Mouse (Mus musculus): ENCODE results near the gene Tbc1d8.

- no peak for TF ChIP-seq POLR2A (IDR thresholded peaks at IDR 0.05; ENCODE audit: borderline replicate concordance, extremely low read depth, low read depth, low read length)
- no peak for TF ChIP-seq CTCF (IDR thresholded peaks at IDR 0.05; ENCODE audit: insufficient read depth, low read length)
Observed at GRCm38 (mm10) chr1:39474516-39474915, 4.0 kb downstream of the Tbc1d8 start.

Data from lung, adult 2 months (tissue).